16 mouse cellular contexts compared by ENCODE assay signal in the genomic region with DNA sequence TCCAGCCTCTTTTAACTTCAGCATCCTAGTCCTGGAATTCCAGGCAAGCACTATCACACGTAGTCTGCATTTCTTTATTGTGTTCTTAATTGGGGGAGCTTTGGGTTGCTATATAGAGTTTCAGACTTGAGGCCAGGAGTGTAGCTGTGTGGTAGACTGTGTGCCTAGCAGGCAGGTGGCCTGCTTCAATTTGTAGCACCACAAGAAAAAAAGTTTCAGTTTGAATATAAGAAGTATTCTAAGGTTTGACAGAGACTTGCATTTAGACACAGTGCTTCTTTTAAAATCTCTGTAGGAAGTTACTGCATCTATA. TPM values are rescaled to one million over a fixed set of nuclear protein-coding genes. Genes with fewer than 3 reads are reported as not detected.
DNase-seq lines count a peak whose midpoint lies in the region; ATAC-seq and TF ChIP-seq lines count a peak whose summit lies in the region.
"Had no signal": no experiment of that assay in that cellular context is flagged by ENCODE, and none has a peak within 500 bp of the region (broad histone marks: within the 10 kb centered on the region; RNA-seq: fewer than 3 reads in every experiment).

No protein-coding gene starts in this region.

- no peak for TF ChIP-seq RAD21 in MEL (IDR thresholded peaks at IDR 0.05; ENCODE audit: low read depth, low read length)

- no peak overlapping the region for H3K4me3 ChIP-seq in lung, embryonic 16.5 days (ENCODE audit: low read length)
- H3K4me3 ChIP-seq in MEL (ENCODE audit: control insufficient read depth in 1 of 2, insufficient read depth in 1 of 2, low read depth in 2 of 2, low read length in 2 of 2), result peak overlapping the region; percentile 69 to 94
- peak overlapping the region; percentile 47 for H3K4me3 ChIP-seq in liver, postnatal 0 days (ENCODE audit: low read depth, low read length)
- no peak overlapping the region for H3K4me3 ChIP-seq in hindbrain, embryonic 13.5 days
- H3K4me3 ChIP-seq: lung, embryonic 15.5 days; midbrain, embryonic 12.5 days had no signal

- no peak; a peak in 1 of 4 replicates for TF ChIP-seq EP300 in MEL (IDR thresholded peaks at IDR 0.05; ENCODE audit: low read depth in 1 of 2, low read length in 2 of 2)
- TF ChIP-seq EP300 in liver, postnatal 0 days (IDR thresholded peaks at IDR 0.05; ENCODE audit: low read depth), result no peak

- ATAC-seq in CD4-positive, CD25-positive, alpha-beta regulatory T cell, adult 4 months, result no peak
- no peak for ATAC-seq in lung, embryonic 16.5 days (ENCODE audit: low read depth)
- no peak for ATAC-seq in liver, postnatal 0 days
- no peak for ATAC-seq in hindbrain, embryonic 13.5 days (ENCODE audit: low FRiP score)
- ATAC-seq: activated CD4-positive, CD25-positive, alpha-beta regulatory T cell, adult 4 months; hindbrain, embryonic 16.5 days had no signal

- H3K36me3 ChIP-seq in lung, embryonic 16.5 days (ENCODE audit: control insufficient read depth, insufficient read depth, low read length), result no peaks in the 10 kb centered on the region
- peaks cover 0 to 51% of the 10 kb centered on the region in 2 experiments; a peak in 2 of 4 replicates for H3K36me3 ChIP-seq in MEL (ENCODE audit: control insufficient read depth in 1 of 2, insufficient read depth in 2 of 2, low read length in 2 of 2)
- H3K36me3 ChIP-seq in liver, postnatal 0 days (replicated peaks; ENCODE audit: insufficient read depth, low read length), result peaks cover 5% of the 10 kb centered on the region
- H3K36me3 ChIP-seq in hindbrain, embryonic 13.5 days, result no peaks in the 10 kb centered on the region
- H3K36me3 ChIP-seq: lung, embryonic 15.5 days; midbrain, embryonic 12.5 days had no signal

- TF ChIP-seq POLR2A in MEL (IDR thresholded peaks at IDR 0.05; ENCODE audit: control insufficient read depth in 1 of 2, insufficient read depth in 1 of 2, low read depth in 1 of 2, low read length in 2 of 2, poor library complexity in 1 of 2), result no peak

- H3K4me1 ChIP-seq in lung, embryonic 16.5 days (replicated peaks; ENCODE audit: control insufficient read depth, insufficient read depth, low read length), result peaks cover 19% of the 10 kb centered on the region
- H3K4me1 ChIP-seq in MEL (ENCODE audit: control insufficient read depth in 1 of 2, insufficient read depth in 2 of 2, low read length in 2 of 2), result peaks cover 30 to 32% of the 10 kb centered on the region in 2 experiments
- H3K4me1 ChIP-seq in liver, postnatal 0 days (ENCODE audit: insufficient read depth), result peaks cover 51% of the 10 kb centered on the region
- H3K4me1 ChIP-seq in hindbrain, embryonic 13.5 days (replicated peaks), result no peaks in the 10 kb centered on the region
- H3K4me1 ChIP-seq: midbrain, embryonic 12.5 days had no signal

- H3K27ac ChIP-seq in lung, embryonic 16.5 days (ENCODE audit: low read length), result no peak overlapping the region
- peak overlapping the region; percentile 76 for H3K27ac ChIP-seq in MEL (ENCODE audit: control insufficient read depth, low read depth, low read length)
- H3K27ac ChIP-seq in liver, postnatal 0 days (ENCODE audit: low read depth), result peak overlapping the region; percentile 88
- no peak overlapping the region for H3K27ac ChIP-seq in hindbrain, embryonic 13.5 days
- H3K27ac ChIP-seq: kidney, postnatal 0 days; midbrain, embryonic 12.5 days had no signal

- no peak for TF ChIP-seq CTCF in MEL (IDR thresholded peaks at IDR 0.05 in 2 of 3, conservative IDR thresholded peaks at IDR 0.05 in 1 of 3; ENCODE audit: control insufficient read depth in 1 of 3, insufficient read depth in 1 of 3, low read depth in 2 of 3, low read length in 3 of 3, poor library complexity in 1 of 3, severe bottlenecking in 1 of 3)
- no peak for TF ChIP-seq CTCF in liver, postnatal 0 days (IDR thresholded peaks at IDR 0.05; ENCODE audit: low read depth)

- H3K9me3 ChIP-seq in lung, embryonic 16.5 days (ENCODE audit: control insufficient read depth, low read length), result no peaks in the 10 kb centered on the region
- no peaks in the 10 kb centered on the region for H3K9me3 ChIP-seq in MEL (replicated peaks; ENCODE audit: insufficient read depth, low read length)
- H3K9me3 ChIP-seq in liver, postnatal 0 days (ENCODE audit: low read length), result no peaks in the 10 kb centered on the region
- no peaks in the 10 kb centered on the region for H3K9me3 ChIP-seq in hindbrain, embryonic 13.5 days
- H3K9me3 ChIP-seq: lung, embryonic 15.5 days; midbrain, embryonic 12.5 days had no signal

- no peak overlapping the region for H3K9ac ChIP-seq in lung, embryonic 16.5 days (ENCODE audit: low read length)
- H3K9ac ChIP-seq in MEL (ENCODE audit: control insufficient read depth, low read depth, low read length, poor library complexity, severe bottlenecking), result peak overlapping the region; percentile 80
- H3K9ac ChIP-seq in liver, postnatal 0 days (replicated peaks), result peak overlapping the region; percentile 72
- H3K9ac ChIP-seq in hindbrain, embryonic 13.5 days, result no peak overlapping the region
- H3K9ac ChIP-seq: lung, embryonic 15.5 days; midbrain, embryonic 12.5 days had no signal

- DNase-seq in CD4-positive, CD25-positive, alpha-beta regulatory T cell, adult 2 months (ENCODE audit: low read depth, low spot score), result peak; percentile 40
- no peak for DNase-seq in lung, postnatal 14 days
- DNase-seq in MEL (ENCODE audit: low read depth, low spot score), result peak; percentile 54
- no peak for DNase-seq in liver, postnatal 0 days
- DNase-seq in embryo, embryonic 10 days (ENCODE audit: low spot score), result no peak
- DNase-seq: cerebellum, adult 2 months; layer of hippocampus, adult 9-11 months; spleen, adult 18-20 months had no signal

- peaks cover 69% of the 10 kb centered on the region for H3K79me2 ChIP-seq in MEL (ENCODE audit: control insufficient read depth, insufficient read depth, low read length, poor library complexity)

- H3K4me2 ChIP-seq in lung, embryonic 16.5 days (ENCODE audit: low read depth, low read length), result peak overlapping the region; percentile 8; the same call in 1 of the 2 replicates
- H3K4me2 ChIP-seq in liver, postnatal 0 days (ENCODE audit: low read depth, low read length), result peak overlapping the region; percentile 84
- no peak overlapping the region for H3K4me2 ChIP-seq in hindbrain, embryonic 13.5 days
- H3K4me2 ChIP-seq: midbrain, embryonic 12.5 days had no signal

- H3K27me3 ChIP-seq in lung, embryonic 16.5 days (ENCODE audit: control insufficient read depth, insufficient read depth, low read depth, low read length), result no peaks in the 10 kb centered on the region
- no peaks in the 10 kb centered on the region for H3K27me3 ChIP-seq in MEL (ENCODE audit: control insufficient read depth in 1 of 2, insufficient read depth in 2 of 2, low read length in 2 of 2)
- H3K27me3 ChIP-seq in liver, postnatal 0 days (ENCODE audit: insufficient read depth, low read length), result no peaks in the 10 kb centered on the region
- no peaks in the 10 kb centered on the region for H3K27me3 ChIP-seq in hindbrain, embryonic 13.5 days
- H3K27me3 ChIP-seq: lung, embryonic 15.5 days; midbrain, embryonic 12.5 days had no signal

- WGBS in lung, embryonic 16.5 days, result 47% methylated on average over 1 of the region's 1 CpGs
- 30% methylated on average over 1 of the region's 1 CpGs for WGBS in liver, postnatal 0 days (ENCODE audit: insufficient replicate concordance)
- WGBS in hindbrain, embryonic 13.5 days, result 62% methylated on average over 1 of the region's 1 CpGs

TF ChIP-seq in MEL, 35 proteins besides CTCF, POLR2A, EP300 and RAD21:
- TF ChIP-seq NELFE (IDR thresholded peaks at IDR 0.05; ENCODE audit: low read depth, low read length) (0 out of 2 replicates have a peak, but pooled peaks have one; percentile 8), MXI1 (IDR thresholded peaks at IDR 0.05; ENCODE audit: low read depth, low read length) (peak; percentile 6; the same call in 1 of the 2 replicates), E2F4 (IDR thresholded peaks at IDR 0.05; ENCODE audit: borderline replicate concordance, low read depth, low read length) (no peak)
TF ChIP-seq in MEL: peak in this region for 2.

RNA-seq across cellular contexts. Expression of a gene that starts 38.3 kb away (rescaled TPM):
- polyA plus RNA-seq in CD4-positive, CD25-positive, alpha-beta regulatory T cell, adult 4 months (2017; shearing (Covaris generic)), result 10 to 100 TPM; 25.3 to 27.1 TPM
- 39.1 and 43.1 TPM in 2 replicates for polyA plus RNA-seq in lung, embryonic 16.5 days (2015; fragmentation: Nextera tagmentation; extraction: Ambion mirVana)
- total RNA-seq in MEL (2012; rRNA removed), result 14.5 and 15.9 TPM in 2 replicates
- 10 to 100 TPM; 22.1 to 87.6 TPM for polyA plus RNA-seq in MEL (2012; ENCODE audit: insufficient read depth in 1 of 2, insufficient read length in 2 of 2, low read depth in 1 of 2, low replicate concordance in 2 of 2, missing spikeins in 1 of 2)
- polyA plus RNA-seq in liver, postnatal 0 days (2015; fragmentation: Nextera tagmentation; extraction: Ambion mirVana), result 15.1 and 16.2 TPM in 2 replicates
- 43.9 and 46.1 TPM in 2 replicates for polyA plus RNA-seq in hindbrain, embryonic 13.5 days (2015; fragmentation: Nextera tagmentation; extraction: Ambion mirVana)

RNA-seq across cellular contexts. Expression of a gene that starts 38.6 kb away (rescaled TPM):
- polyA plus RNA-seq in CD4-positive, CD25-positive, alpha-beta regulatory T cell, adult 4 months (2017; shearing (Covaris generic)), result 100 to 1,000 TPM; 149 to 199 TPM
- polyA plus RNA-seq in lung, embryonic 16.5 days (2015; fragmentation: Nextera tagmentation; extraction: Ambion mirVana), result 14.0 and 14.5 TPM in 2 replicates
- 21.5 and 27.3 TPM in 2 replicates for total RNA-seq in MEL (2012; rRNA removed)
- 10 to 100 TPM; 24.2 to 43.1 TPM for polyA plus RNA-seq in MEL (2012; ENCODE audit: insufficient read depth in 1 of 2, insufficient read length in 2 of 2, low read depth in 1 of 2, low replicate concordance in 2 of 2, missing spikeins in 1 of 2)
- 9.0 and 11.0 TPM in 2 replicates for polyA plus RNA-seq in liver, postnatal 0 days (2015; fragmentation: Nextera tagmentation; extraction: Ambion mirVana)
- 3.8 and 3.9 TPM in 2 replicates for polyA plus RNA-seq in hindbrain, embryonic 13.5 days (2015; fragmentation: Nextera tagmentation; extraction: Ambion mirVana)

Comparison
In these comparisons a context has a peak if more than half of its experiments do, and no peak if none do; other contexts are left out.
1. DNase-seq: peak in CD4-positive, CD25-positive, alpha-beta regulatory T cell, adult 2 months (single experiment) and MEL (single experiment); none in lung, postnatal 14 days (single experiment), liver, postnatal 0 days (single experiment) and embryo, embryonic 10 days (single experiment).
2. H3K27ac ChIP-seq: peak in MEL (single experiment) and liver, postnatal 0 days (single experiment); none in lung, embryonic 16.5 days (single experiment) and hindbrain, embryonic 13.5 days (single experiment).
3. H3K4me3 ChIP-seq: peak in MEL (2 of 2) and liver, postnatal 0 days (single experiment); none in lung, embryonic 16.5 days (single experiment) and hindbrain, embryonic 13.5 days (single experiment).
4. H3K9ac ChIP-seq: peak in MEL (single experiment) and liver, postnatal 0 days (single experiment); none in lung, embryonic 16.5 days (single experiment) and hindbrain, embryonic 13.5 days (single experiment).